Mouse (Mus musculus) cerebellum, adult 11-12 months (tissue): ENCODE data around the gene Prkch.

Experiments
- DNase-seq: peaks from one replicate; pipeline ENCODE4 v3.0.0; 2022

Gene Prkch

DNA sequence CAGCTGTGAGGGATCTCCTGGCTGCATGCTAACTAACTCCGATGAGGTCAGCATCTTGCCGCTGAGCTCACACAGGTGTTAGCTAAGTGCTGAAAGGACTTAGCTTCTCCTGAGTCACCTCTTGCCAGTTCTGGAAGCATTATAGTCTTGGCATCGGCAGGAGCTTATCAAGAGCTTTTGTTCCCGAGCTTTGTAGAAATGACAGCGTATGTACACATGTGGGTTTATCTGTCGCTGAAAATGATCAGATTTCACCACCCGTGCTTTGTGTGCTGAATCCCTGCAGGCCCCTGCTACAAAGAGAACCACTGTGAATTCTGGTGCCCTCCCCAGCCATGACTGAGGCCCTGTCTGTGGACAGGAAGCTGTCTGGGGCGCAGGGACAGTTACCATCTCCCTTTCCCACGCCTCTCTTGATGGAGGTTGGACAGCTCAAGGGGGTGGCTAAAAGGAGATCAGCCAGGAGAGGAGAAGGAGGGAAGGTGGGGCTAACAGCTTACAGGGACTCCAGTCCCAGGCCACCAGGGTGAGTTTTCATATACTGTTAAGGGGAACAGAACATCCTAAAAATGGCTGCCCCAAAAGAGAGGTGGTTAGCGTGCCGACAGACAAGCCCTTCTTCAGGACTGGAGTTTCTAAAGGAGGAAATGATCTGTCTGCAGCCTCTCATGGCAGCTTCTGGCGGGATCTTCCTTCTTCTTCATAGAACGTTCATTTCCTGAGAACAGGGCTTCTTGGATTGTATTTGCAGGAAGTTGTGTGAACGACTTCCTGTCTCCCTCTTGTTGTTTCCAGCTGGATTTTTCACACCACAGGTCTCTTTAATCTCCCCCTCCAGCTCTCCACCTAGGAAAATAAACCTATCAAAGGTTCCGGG, 180.3 kb downstream of the Prkch start:
- no peak for DNase-seq

DNA sequence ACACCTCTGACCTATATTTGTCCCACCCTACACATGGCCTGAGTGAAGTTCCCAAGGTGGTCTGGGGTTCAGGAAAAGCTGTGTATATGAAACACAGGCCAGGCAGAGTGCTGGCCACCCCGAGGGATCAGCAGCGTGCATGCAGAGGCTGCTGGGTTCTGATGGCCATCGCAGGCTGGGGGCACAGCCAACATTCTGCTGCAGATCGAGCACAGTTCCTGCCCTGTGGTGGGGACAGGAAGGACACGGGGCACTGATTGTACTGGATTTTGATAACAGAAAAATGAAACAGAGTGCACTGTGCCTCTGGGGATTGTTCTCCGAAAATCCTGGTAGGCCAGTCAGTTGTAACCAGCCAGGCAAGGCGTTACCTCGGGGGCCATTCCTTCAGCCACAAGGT, 181.6 kb downstream of the Prkch start:
- DNase-seq: no peak

DNA sequence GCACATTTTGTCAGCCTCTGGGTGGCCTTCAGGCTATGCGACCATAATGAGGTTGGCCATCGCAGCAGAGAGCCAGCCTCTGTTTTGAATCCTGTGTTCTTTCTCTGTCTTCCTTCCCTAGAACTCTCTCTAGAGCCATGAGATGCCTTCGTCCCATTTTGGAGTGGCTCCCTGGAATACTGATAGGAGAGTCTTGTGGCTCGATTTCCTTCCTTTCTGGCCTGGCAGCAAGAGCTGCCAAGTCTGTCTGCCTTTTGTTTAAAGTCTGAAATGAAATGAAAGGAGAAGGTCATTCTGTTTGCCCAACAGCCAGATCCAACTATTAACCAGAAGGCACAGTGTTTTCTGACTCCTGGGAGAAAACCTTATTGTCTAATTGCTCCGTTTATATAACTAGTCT, 184.2 kb downstream of the Prkch start:
- DNase-seq: no peak

DNA sequence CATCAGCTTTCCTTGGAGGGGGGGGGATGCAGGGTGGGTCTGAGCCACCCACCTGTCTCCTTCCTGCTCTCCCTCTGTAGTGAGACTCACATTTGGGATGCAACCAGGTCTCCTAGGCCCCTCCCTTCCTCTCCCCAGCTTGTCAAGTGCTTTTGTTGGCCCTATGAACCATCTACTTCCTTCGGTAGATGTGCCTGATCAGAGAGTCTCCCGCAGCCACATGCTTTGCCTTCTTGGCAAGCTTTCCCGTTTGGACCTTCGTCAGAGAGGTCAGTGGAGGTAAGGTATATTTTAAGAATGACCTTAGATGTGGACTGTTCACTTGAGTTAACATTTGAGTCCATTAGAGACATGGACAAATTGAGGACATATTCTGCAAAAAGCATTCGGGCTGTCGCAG, 184.9 kb downstream of the Prkch start:
- no peak for DNase-seq

GRCm38 (mm10) chr12:73770771-73771170, 186.2 kb downstream of the Prkch start:
- DNase-seq: no peak

GRCm38 (mm10) chr12:73774793-73775385, 190.3 kb downstream of the Prkch start:
- no peak for DNase-seq

- DNase-seq: no peak
Measured at GRCm38 (mm10) chr12:73776401-73776945, 191.9 kb downstream of the Prkch start.

GRCm38 (mm10) chr12:73777673-73778072, 193.1 kb downstream of the Prkch start:
- no peak for DNase-seq

GRCm38 (mm10) chr12:73779332-73780231, 195.0 kb downstream of the Prkch start:
- DNase-seq: no peak

DNA sequence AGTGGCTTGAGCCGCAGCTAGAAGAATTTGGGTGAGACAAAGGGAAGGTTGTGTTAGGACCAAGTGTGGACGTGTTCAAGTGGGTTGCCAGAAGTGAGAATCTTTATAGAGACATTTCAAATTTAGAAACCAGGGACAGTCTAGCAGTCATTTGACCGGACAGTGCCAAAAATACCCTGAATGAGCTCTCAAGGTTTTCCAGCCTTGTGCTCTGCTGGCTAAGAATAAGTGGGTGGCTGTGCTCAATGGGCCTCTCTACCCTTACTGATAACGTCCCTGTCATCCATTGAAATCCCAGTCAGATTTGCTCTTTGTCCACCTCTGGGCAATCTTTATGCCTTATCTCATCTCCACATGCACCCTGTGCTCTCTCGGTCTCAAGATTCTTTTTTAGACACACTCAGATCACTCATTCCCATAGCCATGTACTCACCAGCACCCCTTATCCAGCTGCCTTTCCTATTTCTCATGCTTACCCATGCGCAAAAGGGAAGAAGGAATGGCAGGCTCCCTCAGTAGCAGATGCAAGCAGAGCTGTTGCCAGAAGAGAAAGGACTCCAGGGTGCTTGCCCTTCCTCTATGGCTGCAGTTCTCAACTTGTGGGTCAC, 196.9 kb downstream of the Prkch start:
- no peak for DNase-seq

DNA sequence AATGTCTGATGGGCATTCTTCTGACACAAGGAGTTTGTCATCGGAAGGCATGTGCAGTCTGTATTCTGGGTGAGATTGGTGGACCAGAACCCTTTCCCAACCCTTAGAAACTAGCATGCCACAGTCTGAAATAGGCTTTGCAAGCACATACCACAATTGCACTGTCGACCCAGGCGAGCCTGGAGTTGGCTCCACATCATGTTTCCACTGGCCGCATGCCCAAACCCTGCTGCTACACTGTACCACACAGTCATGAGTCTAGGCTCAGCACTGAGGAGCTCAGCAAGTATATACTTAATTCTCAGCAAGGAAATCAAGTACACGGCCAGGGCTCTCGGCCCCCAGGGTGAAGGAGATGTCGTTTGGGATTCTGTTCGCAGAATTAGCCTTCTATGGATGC, 202.3 kb downstream of the Prkch start:
- DNase-seq: peak; percentile 84

GRCm38 (mm10) chr12:73788850-73789249, 204.3 kb downstream of the Prkch start:
- DNase-seq: peak; percentile 37

DNA sequence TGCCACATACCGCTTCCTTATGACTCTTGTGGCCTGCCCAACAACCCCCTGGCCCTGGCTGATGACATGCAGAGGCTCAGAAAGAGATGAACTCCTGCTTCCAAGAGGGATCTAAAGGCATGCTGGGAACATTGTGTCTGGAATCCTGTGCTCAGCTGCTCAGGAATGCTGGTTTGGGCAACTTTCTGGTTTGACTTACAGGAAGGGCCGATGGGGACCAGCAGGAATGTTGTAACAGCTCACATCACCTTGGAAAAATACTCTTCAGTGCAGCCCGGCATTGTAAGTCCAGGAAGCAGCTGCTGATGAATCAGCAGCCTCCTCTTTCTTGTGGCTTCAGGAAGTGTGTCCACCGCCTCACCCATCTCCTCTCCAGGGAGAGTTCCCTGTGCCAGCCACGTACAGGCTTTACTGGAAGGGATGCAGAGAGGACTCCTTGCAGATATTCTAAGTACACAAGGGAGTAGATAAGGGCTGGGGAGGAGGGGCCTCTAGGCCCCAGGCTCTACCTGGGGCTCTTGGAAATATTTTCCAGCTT, 206.0 kb downstream of the Prkch start:
- no peak for DNase-seq

- DNase-seq: no peak
Measured at GRCm38 (mm10) chr12:73793216-73793615, 208.6 kb downstream of the Prkch start.

DNA sequence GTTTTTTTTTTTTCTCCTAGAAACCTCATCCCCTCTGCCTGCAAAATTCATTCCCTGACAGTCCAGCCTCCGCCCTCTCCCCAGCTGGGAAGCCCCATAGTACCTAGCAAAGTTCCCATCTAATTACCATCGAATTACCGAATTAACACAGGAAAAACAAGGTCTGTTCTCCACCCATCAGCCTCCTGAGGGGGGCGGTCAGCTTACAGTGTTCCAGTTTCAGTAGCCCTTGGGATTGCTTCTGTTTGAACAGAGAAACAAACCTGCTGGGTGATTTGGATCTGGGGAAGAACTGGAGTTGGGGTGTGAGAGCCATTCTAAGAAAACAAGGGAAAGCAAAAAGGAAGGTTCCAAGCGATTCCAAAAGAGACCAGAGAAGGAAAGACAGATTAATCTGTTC, 209.1 kb downstream of the Prkch start:
- DNase-seq: no peak

GRCm38 (mm10) chr12:73794151-73794883, 209.7 kb downstream of the Prkch start:
- DNase-seq: peak; percentile 67

DNA sequence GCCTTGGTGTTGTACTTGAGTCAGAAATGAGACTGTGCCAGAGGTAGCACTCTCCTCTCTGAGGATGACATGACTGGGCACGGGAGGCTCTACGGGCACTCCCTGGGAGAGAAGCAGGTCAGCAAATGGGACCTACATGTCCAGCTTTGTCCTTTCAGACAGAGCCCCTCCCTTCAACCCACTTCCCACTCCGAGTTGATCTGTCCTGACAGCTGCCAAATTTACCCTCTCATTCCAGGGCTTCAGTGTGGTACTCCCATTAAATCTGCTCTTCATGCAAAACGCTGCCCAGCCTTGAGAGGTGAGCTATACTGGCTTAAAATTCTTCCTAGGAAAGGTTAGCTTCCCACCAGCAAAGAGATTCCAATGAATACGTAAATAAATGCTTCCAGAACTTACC, 215.1 kb downstream of the Prkch start:
- DNase-seq: no peak

DNA sequence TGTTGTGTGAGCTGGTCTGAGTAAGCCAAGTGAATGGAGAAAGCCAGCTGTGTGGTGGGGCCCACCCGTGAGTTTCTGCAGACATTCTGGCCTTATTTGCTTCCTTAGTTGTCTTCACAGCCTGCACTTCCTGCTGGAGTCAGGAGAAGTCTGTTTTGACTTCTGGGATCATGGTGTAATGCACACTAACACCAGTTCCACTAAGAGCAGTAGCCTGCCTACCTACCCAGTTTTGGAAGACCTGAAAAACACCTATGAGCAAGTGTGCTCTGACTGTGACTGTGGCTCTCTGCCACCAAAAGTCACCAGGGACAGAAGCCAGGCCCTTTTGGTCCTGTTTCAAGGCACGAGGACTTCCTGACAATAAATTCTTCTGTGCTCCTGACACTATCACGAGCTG, 216.3 kb downstream of the Prkch start:
- peak; percentile 44 for DNase-seq

- peak; percentile 35 for DNase-seq
Measured at GRCm38 (mm10) chr12:73801845-73802244, 217.2 kb downstream of the Prkch start.

GRCm38 (mm10) chr12:73802379-73803057, 217.9 kb downstream of the Prkch start:
- no peak for DNase-seq

DNA sequence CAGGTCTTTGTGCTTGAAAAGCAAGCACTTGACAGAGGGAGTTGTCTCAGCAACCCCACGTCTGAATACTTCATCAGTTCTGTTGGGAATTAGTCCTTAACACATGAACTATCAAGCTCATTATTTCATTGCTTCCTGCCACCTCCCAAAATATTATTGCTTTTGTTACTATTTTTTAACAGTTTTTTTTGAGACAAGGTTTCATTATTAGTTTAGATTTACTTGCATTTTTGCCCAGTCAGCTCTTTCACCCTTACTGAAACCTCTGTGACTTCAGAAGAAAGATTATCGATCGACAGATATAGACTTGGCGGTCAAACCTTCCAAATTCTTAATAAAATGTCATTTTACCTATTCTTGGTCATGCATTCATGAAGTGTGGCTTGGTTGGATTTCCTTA, 219.3 kb downstream of the Prkch start:
- no peak for DNase-seq
